Mouse (Mus musculus): ENCODE measurements around the gene Zscan12. TPM values are rescaled to one million over a fixed set of nuclear protein-coding genes. Genes with fewer than 3 reads are reported as not detected.

Zscan12 gene
- polyA plus RNA-seq (2016; fragmentation: Nextera tagmentation; extraction: Ambion mirVana): 19.3 and 20.4 TPM in 2 replicates

- peak; percentile 95 for DNase-seq (ENCODE audit: low spot score)
Observed at GRCm38 (mm10) chr13:21362621-21363248, at the start of gene Zscan12. TSS of gene Zscan12 (plus strand) at chr13:21362820.

GRCm38 (mm10) chr13:21312854-21313253 lies 49.8 kb upstream of the Zscan12 start:
- no peaks in the 10 kb centered on the region for H3K36me3 ChIP-seq (replicated peaks)
- no peaks in the 10 kb centered on the region for H3K27me3 ChIP-seq (replicated peaks; ENCODE audit: low read depth, poor library complexity, severe bottlenecking)
- H3K4me3 ChIP-seq: no peak overlapping the region
- no peak overlapping the region for H3K27ac ChIP-seq (replicated peaks)
- H3K9me3 ChIP-seq: no peaks in the 10 kb centered on the region
- WGBS: 28% methylated on average over 5 of the region's 5 CpGs
- peaks cover 10% of the 10 kb centered on the region; the same call in 1 of the 2 replicates for H3K4me1 ChIP-seq
- no peak for DNase-seq (ENCODE audit: low spot score)

More at GRCm38 (mm10) chr13:21362621-21363248, at the start of gene Zscan12:
- Histone ChIP-seq H3K27me3 (replicated peaks; ENCODE audit: low read depth, poor library complexity, severe bottlenecking) (no peaks in the 10 kb centered on the region), H3K9me3 (no peaks in the 10 kb centered on the region), H3K27ac (replicated peaks) (peak within 1 kb of the TSS; percentile 90), H3K36me3 (replicated peaks) (peaks cover 24% of the 10 kb centered on the region), H3K4me1 (peaks cover 16% of the 10 kb centered on the region), H3K4me3 (peak within 1 kb of the TSS; percentile 73)
- 1% methylated on average over 29 of the region's 29 CpGs for whole genome bisulfite sequencing

- WGBS: 83% methylated on average over 4 of the region's 4 CpGs
- no peak overlapping the region for H3K4me3 ChIP-seq
Observed at GRCm38 (mm10) chr13:21313903-21314302, 48.7 kb upstream of the Zscan12 start.

GRCm38 (mm10) chr13:21320262-21320661 lies 42.4 kb upstream of the Zscan12 start:
- Histone ChIP-seq H3K27ac (replicated peaks) (no peak overlapping the region), H3K9me3 (no peaks in the 10 kb centered on the region), H3K4me1 (0 out of 2 replicates have a peak, but pooled peaks cover 3% of the 10 kb centered on the region), H3K36me3 (replicated peaks) (no peaks in the 10 kb centered on the region), H3K4me3 (no peak overlapping the region), H3K27me3 (replicated peaks; ENCODE audit: low read depth, poor library complexity, severe bottlenecking) (no peaks in the 10 kb centered on the region)
- 68% methylated on average over 3 of the region's 3 CpGs for WGBS
- DNase-seq (ENCODE audit: low spot score): no peak

More at GRCm38 (mm10) chr13:21313903-21314302, 48.7 kb upstream of the Zscan12 start:
- Histone ChIP-seq H3K9me3 (no peaks in the 10 kb centered on the region), H3K4me1 (peaks cover 10% of the 10 kb centered on the region; the same call in 1 of the 2 replicates), H3K36me3 (replicated peaks) (no peaks in the 10 kb centered on the region), H3K27me3 (replicated peaks; ENCODE audit: low read depth, poor library complexity, severe bottlenecking) (no peaks in the 10 kb centered on the region), H3K27ac (replicated peaks) (no peak overlapping the region)
- no peak for DNase-seq (ENCODE audit: low spot score)

GRCm38 (mm10) chr13:21321890-21322494 lies 40.6 kb upstream of the Zscan12 start:
- Histone ChIP-seq H3K27me3 (replicated peaks; ENCODE audit: low read depth, poor library complexity, severe bottlenecking) (no peaks in the 10 kb centered on the region), H3K36me3 (replicated peaks) (no peaks in the 10 kb centered on the region), H3K4me3 (peak overlapping the region; percentile 57), H3K4me1 (0 out of 2 replicates have a peak, but pooled peaks cover 3% of the 10 kb centered on the region), H3K27ac (replicated peaks) (0 out of 2 replicates have a peak overlapping the region, but pooled peaks have one; percentile 51), H3K9me3 (no peaks in the 10 kb centered on the region)
- under 1% methylated on average over 18 of the region's 18 CpGs for WGBS
- DNase-seq (ENCODE audit: low spot score): peak; percentile 50

- Histone ChIP-seq H3K27ac (replicated peaks) (no peak overlapping the region), H3K4me3 (peak overlapping the region; percentile 57), H3K27me3 (replicated peaks; ENCODE audit: low read depth, poor library complexity, severe bottlenecking) (no peaks in the 10 kb centered on the region), H3K4me1 (peaks cover 6% of the 10 kb centered on the region; the same call in 1 of the 2 replicates), H3K36me3 (replicated peaks) (no peaks in the 10 kb centered on the region), H3K9me3 (no peaks in the 10 kb centered on the region)
- peak; percentile 77 for DNase-seq (ENCODE audit: low spot score)
- 10% methylated on average over 18 of the region's 18 CpGs for WGBS
Observed at GRCm38 (mm10) chr13:21322509-21323375, 39.9 kb upstream of the Zscan12 start.

GRCm38 (mm10) chr13:21323405-21323804 lies 39.2 kb upstream of the Zscan12 start:
- Histone ChIP-seq H3K36me3 (replicated peaks) (no peaks in the 10 kb centered on the region), H3K4me3 (peak overlapping the region; percentile 57), H3K4me1 (peaks cover 6% of the 10 kb centered on the region; the same call in 1 of the 2 replicates), H3K9me3 (no peaks in the 10 kb centered on the region), H3K27ac (replicated peaks) (no peak overlapping the region), H3K27me3 (replicated peaks; ENCODE audit: low read depth, poor library complexity, severe bottlenecking) (no peaks in the 10 kb centered on the region)
- WGBS: 67% methylated on average over 6 of the region's 6 CpGs
- DNase-seq (ENCODE audit: low spot score): no peak

- Histone ChIP-seq H3K4me3 (peak overlapping the region; percentile 63), H3K36me3 (replicated peaks) (no peaks in the 10 kb centered on the region), H3K9me3 (no peaks in the 10 kb centered on the region), H3K27ac (replicated peaks) (no peak overlapping the region), H3K27me3 (replicated peaks; ENCODE audit: low read depth, poor library complexity, severe bottlenecking) (no peaks in the 10 kb centered on the region), H3K4me1 (peaks cover 6% of the 10 kb centered on the region; the same call in 1 of the 2 replicates)
- 9% methylated on average over 4 of the region's 4 CpGs for WGBS
- no peak for DNase-seq (ENCODE audit: low spot score)
Observed at GRCm38 (mm10) chr13:21326191-21326590, 36.4 kb upstream of the Zscan12 start.

GRCm38 (mm10) chr13:21326657-21327211 lies 35.9 kb upstream of the Zscan12 start:
- no peaks in the 10 kb centered on the region for H3K36me3 ChIP-seq (replicated peaks)
- WGBS: under 1% methylated on average over 24 of the region's 24 CpGs

GRCm38 (mm10) chr13:21327424-21327823 lies 35.2 kb upstream of the Zscan12 start:
- under 1% methylated on average over 9 of the region's 9 CpGs for WGBS
- H3K36me3 ChIP-seq (replicated peaks): no peaks in the 10 kb centered on the region
- peak; percentile 64 for DNase-seq (ENCODE audit: low spot score)
- H3K27me3 ChIP-seq (replicated peaks; ENCODE audit: low read depth, poor library complexity, severe bottlenecking): no peaks in the 10 kb centered on the region
- peak overlapping the region; percentile 63 for H3K4me3 ChIP-seq
- no peaks in the 10 kb centered on the region for H3K9me3 ChIP-seq
- no peak overlapping the region for H3K27ac ChIP-seq (replicated peaks)
- H3K4me1 ChIP-seq: peaks cover 3% of the 10 kb centered on the region; the same call in 1 of the 2 replicates

More at GRCm38 (mm10) chr13:21326657-21327211, 35.9 kb upstream of the Zscan12 start:
- Histone ChIP-seq H3K27ac (replicated peaks) (peak overlapping the region; percentile 72), H3K4me1 (peaks cover 6% of the 10 kb centered on the region; the same call in 1 of the 2 replicates), H3K4me3 (peak overlapping the region; percentile 63), H3K9me3 (no peaks in the 10 kb centered on the region), H3K27me3 (replicated peaks; ENCODE audit: low read depth, poor library complexity, severe bottlenecking) (no peaks in the 10 kb centered on the region)
- peak; percentile 89 for DNase-seq (ENCODE audit: low spot score)

GRCm38 (mm10) chr13:21346610-21347009 lies 16.0 kb upstream of the Zscan12 start, which contains the start of gene Olfr1367:
TSS of gene Olfr1367 (plus strand) at chr13:21346910.
- 89% methylated on average over 1 of the region's 1 CpGs for WGBS
- no peaks in the 10 kb centered on the region for H3K4me1 ChIP-seq
- no peaks in the 10 kb centered on the region for H3K36me3 ChIP-seq (replicated peaks)
- H3K4me3 ChIP-seq: no peak within 1 kb of the TSS
- no peaks in the 10 kb centered on the region for H3K27me3 ChIP-seq (replicated peaks; ENCODE audit: low read depth, poor library complexity, severe bottlenecking)
- H3K27ac ChIP-seq (replicated peaks): no peak within 1 kb of the TSS
- DNase-seq (ENCODE audit: low spot score): no peak
- no peaks in the 10 kb centered on the region for H3K9me3 ChIP-seq

- Histone ChIP-seq H3K27ac (replicated peaks) (no peak overlapping the region), H3K36me3 (replicated peaks) (no peaks in the 10 kb centered on the region), H3K4me3 (no peak overlapping the region), H3K27me3 (replicated peaks; ENCODE audit: low read depth, poor library complexity, severe bottlenecking) (0 out of 2 replicates have a peak, but pooled peaks cover 3% of the 10 kb centered on the region), H3K4me1 (no peaks in the 10 kb centered on the region), H3K9me3 (no peaks in the 10 kb centered on the region)
- DNase-seq (ENCODE audit: low spot score): no peak
Observed at GRCm38 (mm10) chr13:21350593-21350992, 12.0 kb upstream of the Zscan12 start.
